Mouse (Mus musculus) forebrain, embryonic 10.5 days (tissue): ENCODE measurements at regions not wholly inside any gene's neighbourhood (a gene's known extent, or its start where the extent isn't known, plus 50 kb on each side); places are given as distances from the start of the nearest gene placed in this dataset.

Experiments used
- DNase-seq: peaks from one replicate; pipeline ENCODE4 v3.0.0-alpha.2; 2017; ENCODE audit warnings: low spot score; ENCODE audit errors: extremely low spot score
- H3K27ac ChIP-seq: fragments of 300-500 bp; sonication (generic); 2 replicates; pipeline ENCODE4 v1.5.1; 2016; ENCODE audit warnings: mild to moderate bottlenecking
- H3K27me3 ChIP-seq: fragments of 300-500 bp; sonication (generic); 2 replicates; pipeline ENCODE4 v1.6.1; 2016; ENCODE audit warnings: mild to moderate bottlenecking; ENCODE audit not compliant: poor library complexity, severe bottlenecking
- H3K36me3 ChIP-seq: fragments of 300-500 bp; sonication (generic); replicated peaks from 2 replicates; pipeline ENCODE4 v1.6.1; 2016; ENCODE audit warnings: mild to moderate bottlenecking, moderate library complexity
- H3K4me1 ChIP-seq: fragments of 300-500 bp; sonication (generic); 2 replicates; pipeline ENCODE4 v1.6.1; 2016
- H3K4me3 ChIP-seq: fragments of 300-500 bp; sonication (generic); 2 replicates; pipeline ENCODE4 v1.5.1; 2016; ENCODE audit warnings: mild to moderate bottlenecking, moderate library complexity
- H3K9me3 ChIP-seq: fragments of 300-500 bp; sonication (generic); 2 replicates; pipeline ENCODE4 v1.6.1; 2016; ENCODE audit warnings: mild to moderate bottlenecking, moderate library complexity
- WGBS: fragments of 180-500 bp; shearing (Covaris S2); methylation state at CpG from one replicate; pipeline ENCODE4 v1.1.7; 2016; 5-methylcytosine and 5-hydroxymethylcytosine counted together

GRCm38 (mm10) chr2:172787203-172787944, 152.7 kb downstream of the Bmp7 start:
- 37% methylated on average over 30 of the region's 30 CpGs for WGBS
- Histone ChIP-seq H3K9me3 (peaks cover 13% of the 10 kb centered on the region), H3K27ac (0 out of 2 replicates have a peak overlapping the region, but pooled peaks have one; percentile 48), H3K4me1 (peaks cover 41% of the 10 kb centered on the region), H3K36me3 (no peaks in the 10 kb centered on the region), H3K27me3 (peaks cover 80% of the 10 kb centered on the region), H3K4me3 (peak overlapping the region; percentile 32)
- no peak for DNase-seq

GRCm38 (mm10) chr2:172789260-172789659, 150.9 kb downstream of the Bmp7 start:
- Histone ChIP-seq H3K4me3 (peak overlapping the region; percentile 11; the same call in 1 of the 2 replicates), H3K4me1 (peaks cover 39% of the 10 kb centered on the region), H3K27me3 (peaks cover 88% of the 10 kb centered on the region), H3K36me3 (no peaks in the 10 kb centered on the region), H3K27ac (0 out of 2 replicates have a peak overlapping the region, but pooled peaks have one; percentile 25), H3K9me3 (peaks cover 5% of the 10 kb centered on the region; the same call in 1 of the 2 replicates)
- DNase-seq, result no peak
- WGBS, result 21% methylated on average over 10 of the region's 10 CpGs

- peaks cover 34% of the 10 kb centered on the region for H3K4me1 ChIP-seq
- H3K4me3 ChIP-seq, result no peak overlapping the region
- peaks cover 74% of the 10 kb centered on the region for H3K27me3 ChIP-seq
- H3K9me3 ChIP-seq, result peaks cover 3% of the 10 kb centered on the region; the same call in 1 of the 2 replicates
- WGBS, result 68% methylated on average over 10 of the region's 10 CpGs
- H3K36me3 ChIP-seq, result no peaks in the 10 kb centered on the region
- no peak overlapping the region for H3K27ac ChIP-seq
- DNase-seq, result no peak
Measured at GRCm38 (mm10) chr2:172792555-172792954, 147.6 kb downstream of the Bmp7 start.

- Histone ChIP-seq H3K4me3 (no peak overlapping the region), H3K27me3 (peaks cover 66% of the 10 kb centered on the region), H3K4me1 (peaks cover 32% of the 10 kb centered on the region), H3K27ac (no peak overlapping the region), H3K36me3 (no peaks in the 10 kb centered on the region), H3K9me3 (peaks cover 3% of the 10 kb centered on the region; the same call in 1 of the 2 replicates)
- 76% methylated on average over 8 of the region's 8 CpGs for WGBS
- DNase-seq, result no peak
Measured at GRCm38 (mm10) chr2:172793991-172794390, 146.1 kb downstream of the Bmp7 start.

GRCm38 (mm10) chr2:172794771-172795170, 145.3 kb downstream of the Bmp7 start:
- 88% methylated on average over 10 of the region's 10 CpGs for WGBS
- H3K9me3 ChIP-seq, result peaks cover 3% of the 10 kb centered on the region; the same call in 1 of the 2 replicates
- H3K27me3 ChIP-seq, result peaks cover 64% of the 10 kb centered on the region
- no peak overlapping the region for H3K4me3 ChIP-seq
- no peak overlapping the region for H3K27ac ChIP-seq
- peaks cover 32% of the 10 kb centered on the region for H3K4me1 ChIP-seq
- no peak for DNase-seq
- no peaks in the 10 kb centered on the region for H3K36me3 ChIP-seq

GRCm38 (mm10) chr2:172796104-172796503, 144.0 kb downstream of the Bmp7 start:
- Histone ChIP-seq H3K4me1 (peaks cover 38% of the 10 kb centered on the region), H3K36me3 (no peaks in the 10 kb centered on the region), H3K4me3 (no peak overlapping the region), H3K9me3 (peaks cover 3% of the 10 kb centered on the region; the same call in 1 of the 2 replicates), H3K27me3 (peaks cover 61% of the 10 kb centered on the region), H3K27ac (no peak overlapping the region)
- 78% methylated on average over 6 of the region's 6 CpGs for WGBS
- DNase-seq, result no peak

GRCm38 (mm10) chr2:172796955-172797354, 143.2 kb downstream of the Bmp7 start:
- DNase-seq, result no peak
- no peak overlapping the region for H3K27ac ChIP-seq
- WGBS, result 28% methylated on average over 6 of the region's 6 CpGs

GRCm38 (mm10) chr2:172799951-172800350, 140.2 kb downstream of the Bmp7 start:
- Histone ChIP-seq H3K27ac (peak overlapping the region; percentile 36), H3K27me3 (peaks cover 32% of the 10 kb centered on the region), H3K4me3 (no peak overlapping the region), H3K36me3 (no peaks in the 10 kb centered on the region), H3K9me3 (peaks cover 9% of the 10 kb centered on the region), H3K4me1 (peaks cover 42% of the 10 kb centered on the region)
- WGBS, result 22% methylated on average over 10 of the region's 10 CpGs
- no peak for DNase-seq

More at GRCm38 (mm10) chr2:172796955-172797354, 143.2 kb downstream of the Bmp7 start:
- Histone ChIP-seq H3K27me3 (peaks cover 52% of the 10 kb centered on the region), H3K4me3 (no peak overlapping the region), H3K36me3 (no peaks in the 10 kb centered on the region), H3K9me3 (peaks cover 3% of the 10 kb centered on the region; the same call in 1 of the 2 replicates), H3K4me1 (peaks cover 46% of the 10 kb centered on the region)

- Histone ChIP-seq H3K9me3 (peaks cover 9% of the 10 kb centered on the region), H3K4me3 (no peak overlapping the region), H3K36me3 (no peaks in the 10 kb centered on the region), H3K27ac (peak overlapping the region; percentile 36; the same call in 1 of the 2 replicates), H3K27me3 (peaks cover 24% of the 10 kb centered on the region), H3K4me1 (peaks cover 42% of the 10 kb centered on the region)
- DNase-seq, result no peak
- WGBS, result 60% methylated on average over 9 of the region's 9 CpGs
Measured at GRCm38 (mm10) chr2:172800801-172801200, 139.3 kb downstream of the Bmp7 start.

GRCm38 (mm10) chr2:172801804-172802203, 138.3 kb downstream of the Bmp7 start:
- Histone ChIP-seq H3K4me1 (peaks cover 42% of the 10 kb centered on the region), H3K9me3 (peaks cover 9% of the 10 kb centered on the region), H3K27ac (no peak overlapping the region), H3K4me3 (no peak overlapping the region), H3K36me3 (no peaks in the 10 kb centered on the region), H3K27me3 (peaks cover 22% of the 10 kb centered on the region)
- DNase-seq, result no peak
- 61% methylated on average over 4 of the region's 4 CpGs for WGBS

- peaks cover 12% of the 10 kb centered on the region for H3K9me3 ChIP-seq
- no peaks in the 10 kb centered on the region for H3K36me3 ChIP-seq
- H3K4me3 ChIP-seq, result no peak overlapping the region
- WGBS, result 59% methylated on average over 4 of the region's 4 CpGs
- no peak overlapping the region for H3K27ac ChIP-seq
- H3K27me3 ChIP-seq, result no peaks in the 10 kb centered on the region
- no peak for DNase-seq
- H3K4me1 ChIP-seq, result peaks cover 6% of the 10 kb centered on the region
Measured at GRCm38 (mm10) chr2:172807446-172807845, 132.7 kb downstream of the Bmp7 start.

- Histone ChIP-seq H3K9me3 (peaks cover 4% of the 10 kb centered on the region; the same call in 1 of the 2 replicates), H3K27me3 (no peaks in the 10 kb centered on the region; the same call in 1 of the 2 replicates), H3K4me1 (peaks cover 12% of the 10 kb centered on the region), H3K27ac (no peak overlapping the region), H3K36me3 (no peaks in the 10 kb centered on the region), H3K4me3 (no peak overlapping the region)
- DNase-seq, result no peak
- 92% methylated on average over 2 of the region's 2 CpGs for WGBS
Measured at GRCm38 (mm10) chr2:172809306-172809705, 130.8 kb downstream of the Bmp7 start.

GRCm38 (mm10) chr2:172813319-172813718, 126.8 kb downstream of the Bmp7 start:
- peaks cover 17% of the 10 kb centered on the region for H3K4me1 ChIP-seq
- no peaks in the 10 kb centered on the region for H3K36me3 ChIP-seq
- H3K4me3 ChIP-seq, result no peak overlapping the region
- no peak overlapping the region for H3K27ac ChIP-seq
- DNase-seq, result no peak
- WGBS, result 80% methylated on average over 11 of the region's 11 CpGs
- peaks cover 7% of the 10 kb centered on the region for H3K9me3 ChIP-seq
- H3K27me3 ChIP-seq, result no peaks in the 10 kb centered on the region; the same call in 1 of the 2 replicates
